Mouse (Mus musculus) ES-Bruce4 (cell line): ENCODE measurements around the gene Mpp2.

Experiments used
- CTCF ChIP-seq: IDR thresholded peaks from one replicate; pipeline ENCODE4 v1.8.1; 2011; ENCODE audit warnings: low read depth, low read length
- EP300 ChIP-seq: IDR thresholded peaks from 2 replicates; pipeline ENCODE4 v1.6.1; 2011; ENCODE audit warnings: low read depth, low read length; ENCODE audit not compliant: insufficient read depth
- POLR2A ChIP-seq: IDR thresholded peaks from one replicate; pipeline ENCODE4 v1.8.1; 2011; ENCODE audit warnings: low read length; ENCODE audit not compliant: insufficient read depth

- TF ChIP-seq POLR2A = no peak
- TF ChIP-seq CTCF = no peak
- no peak for TF ChIP-seq EP300
These were observed 75.1 kb downstream of the Mpp2 start for GRCm38 (mm10) chr11:102013201-102013600.
